Mouse (Mus musculus) Muller cell, postnatal 12 days (primary cell): ENCODE results near the gene Dusp16.

Experiments
- DNase-seq: peaks from one replicate; pipeline ENCODE4 v3.0.0-alpha.2; 2015; ENCODE audit errors: inconsistent ontology term

Gene Dusp16

DNA sequence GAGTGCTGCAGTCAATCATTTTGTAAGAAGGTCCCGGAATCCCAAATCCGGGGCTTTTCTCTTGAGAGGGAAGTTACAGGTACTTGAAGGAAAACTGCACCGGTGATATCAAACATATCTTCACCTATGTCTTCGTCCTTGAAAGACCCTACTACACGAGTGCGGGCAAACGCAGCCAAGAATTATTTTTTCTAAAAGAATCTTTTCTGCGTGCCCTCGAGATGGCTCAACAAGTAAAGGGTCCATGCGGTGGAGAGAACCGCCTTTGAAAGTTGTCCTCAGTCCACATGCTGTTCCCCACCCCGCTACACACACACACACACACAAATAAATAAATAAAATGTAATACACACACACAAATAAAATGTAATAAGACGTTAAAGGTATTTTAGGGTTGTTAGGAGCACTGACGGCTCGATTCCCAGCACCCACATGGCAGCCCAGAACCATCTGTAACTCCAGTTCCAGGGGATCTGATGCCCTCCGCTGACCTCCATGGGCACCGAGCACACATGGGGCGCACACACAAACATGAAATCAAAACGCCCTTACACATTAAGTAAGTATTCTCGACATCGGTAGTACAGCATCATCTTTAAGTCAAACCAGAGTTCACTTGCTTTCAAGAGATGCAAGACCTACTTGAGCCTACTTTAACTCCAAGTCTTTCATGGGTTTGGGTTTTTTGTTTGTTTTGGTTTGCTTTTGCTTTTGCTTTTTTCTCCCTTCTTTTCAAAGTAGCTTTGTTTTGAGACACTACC lies 801 bp upstream of the Dusp16 start:
- DNase-seq = no peak

DNA sequence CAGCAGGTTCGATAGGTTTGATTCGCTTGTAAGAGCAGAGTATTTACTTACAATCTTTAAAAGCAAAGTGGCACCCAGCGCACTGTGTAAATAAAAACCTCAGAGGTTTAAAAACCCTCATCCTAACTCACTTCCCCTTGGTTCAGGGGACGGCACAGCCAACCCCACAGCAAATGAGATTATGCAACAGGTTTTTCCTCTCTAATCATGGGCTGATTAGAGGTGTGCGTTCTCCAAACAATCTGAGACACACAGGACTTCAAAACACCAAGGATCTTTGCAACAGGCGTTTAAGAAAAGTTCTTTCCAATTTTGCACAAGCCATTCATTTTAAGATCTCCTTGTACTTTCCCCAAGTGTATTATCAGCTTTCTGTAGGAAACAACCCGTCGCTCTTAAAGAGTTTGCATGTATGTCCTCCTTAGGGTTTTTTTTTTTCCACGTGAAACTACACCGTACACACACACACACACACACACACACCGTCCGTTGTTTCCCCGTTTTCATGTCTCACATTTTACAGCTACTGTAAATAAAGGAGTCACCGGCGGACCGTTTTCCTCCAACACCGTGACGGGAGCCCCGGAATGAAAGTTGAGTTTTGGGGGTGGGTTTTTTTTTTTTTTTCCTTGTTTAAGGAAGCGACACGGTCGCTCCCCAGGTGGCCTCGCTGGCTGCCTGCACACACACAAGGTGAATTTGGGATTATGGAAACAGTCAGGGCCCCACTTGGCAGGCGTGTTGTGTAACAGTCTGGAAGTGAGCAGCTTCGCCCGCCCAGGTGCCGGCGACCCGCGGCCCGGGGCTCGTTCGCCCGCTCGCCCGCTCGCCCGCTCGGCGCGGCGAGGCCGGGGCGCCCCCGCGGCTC lies 940 bp downstream of the Dusp16 start:
- peak; percentile 77 for DNase-seq

GRCm38 (mm10) chr6:134789100-134789499 lies 3.3 kb downstream of the Dusp16 start:
- DNase-seq = peak; percentile 61

GRCm38 (mm10) chr6:134786426-134786825 lies 6.0 kb downstream of the Dusp16 start:
- no peak for DNase-seq

DNA sequence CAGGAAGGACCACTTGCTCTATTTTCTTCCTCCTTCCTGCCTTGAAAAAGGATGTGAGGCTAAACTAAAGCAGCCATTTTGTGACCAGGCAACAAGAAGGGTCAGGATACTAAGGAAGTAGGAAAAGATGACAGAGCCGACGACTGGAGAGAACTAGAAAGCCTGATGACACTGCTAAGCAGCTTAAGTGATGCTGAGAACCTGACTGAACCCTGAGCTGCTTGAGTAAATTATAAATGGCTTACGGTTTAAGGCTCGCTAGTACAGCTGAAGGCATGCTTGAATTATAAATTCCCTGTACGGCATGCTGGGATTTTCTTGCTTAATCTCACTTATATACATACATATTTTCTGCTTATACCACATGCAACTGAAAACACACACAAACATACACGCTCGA lies 9.5 kb downstream of the Dusp16 start:
- DNase-seq = no peak

- no peak for DNase-seq
Observed at GRCm38 (mm10) chr6:134781494-134781913, 10.9 kb downstream of the Dusp16 start.

GRCm38 (mm10) chr6:134780024-134780423 lies 12.4 kb downstream of the Dusp16 start:
- DNase-seq = no peak

GRCm38 (mm10) chr6:134773961-134774360 lies 18.5 kb downstream of the Dusp16 start:
- DNase-seq = no peak

DNA sequence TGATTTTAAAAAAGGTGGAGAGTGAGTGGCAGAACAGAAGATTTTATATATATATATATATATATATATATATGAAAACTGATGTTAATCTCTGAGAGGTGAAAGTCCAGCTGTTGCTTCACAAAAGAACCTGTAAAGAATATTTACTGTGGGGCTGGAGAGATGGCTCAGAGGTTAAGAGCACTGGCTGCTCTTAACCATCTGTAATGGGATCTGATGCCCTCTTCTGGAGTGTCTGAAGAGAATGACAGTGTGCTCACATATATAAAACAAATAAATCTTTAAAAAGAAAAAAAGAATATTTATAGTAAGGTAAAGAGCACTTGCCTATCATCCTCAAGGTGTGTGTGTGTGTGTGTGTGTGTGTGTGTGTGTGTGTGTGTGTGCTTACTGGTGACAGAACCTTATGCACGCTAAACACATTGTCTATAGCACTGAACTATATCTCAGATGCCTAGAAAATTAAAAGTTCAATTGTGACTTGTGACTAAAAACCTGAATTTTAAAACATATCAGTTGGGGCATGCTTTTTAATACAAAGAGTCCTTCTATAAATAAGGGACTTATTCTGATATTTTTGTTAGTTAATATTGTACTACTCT lies 19.0 kb downstream of the Dusp16 start:
- DNase-seq = no peak

DNA sequence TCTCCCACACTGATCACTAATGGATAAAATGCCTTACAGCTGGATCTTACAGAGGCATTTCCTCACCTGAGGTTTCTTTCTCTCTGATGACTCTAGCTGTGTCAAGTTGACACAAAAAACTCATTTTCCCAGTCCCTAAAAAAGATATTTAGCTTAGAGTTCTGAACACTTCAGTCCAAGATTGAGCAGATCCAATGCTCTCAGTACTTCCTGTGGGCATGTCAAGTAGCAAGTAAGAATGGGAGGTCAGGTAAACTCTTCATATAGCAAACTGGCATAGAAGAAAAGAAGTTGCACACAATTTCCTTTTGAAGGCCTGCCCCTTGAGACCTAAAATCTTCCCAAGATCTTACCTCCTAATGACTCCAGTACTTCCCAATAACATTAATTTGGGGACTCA lies 22.1 kb downstream of the Dusp16 start:
- DNase-seq = no peak

DNA sequence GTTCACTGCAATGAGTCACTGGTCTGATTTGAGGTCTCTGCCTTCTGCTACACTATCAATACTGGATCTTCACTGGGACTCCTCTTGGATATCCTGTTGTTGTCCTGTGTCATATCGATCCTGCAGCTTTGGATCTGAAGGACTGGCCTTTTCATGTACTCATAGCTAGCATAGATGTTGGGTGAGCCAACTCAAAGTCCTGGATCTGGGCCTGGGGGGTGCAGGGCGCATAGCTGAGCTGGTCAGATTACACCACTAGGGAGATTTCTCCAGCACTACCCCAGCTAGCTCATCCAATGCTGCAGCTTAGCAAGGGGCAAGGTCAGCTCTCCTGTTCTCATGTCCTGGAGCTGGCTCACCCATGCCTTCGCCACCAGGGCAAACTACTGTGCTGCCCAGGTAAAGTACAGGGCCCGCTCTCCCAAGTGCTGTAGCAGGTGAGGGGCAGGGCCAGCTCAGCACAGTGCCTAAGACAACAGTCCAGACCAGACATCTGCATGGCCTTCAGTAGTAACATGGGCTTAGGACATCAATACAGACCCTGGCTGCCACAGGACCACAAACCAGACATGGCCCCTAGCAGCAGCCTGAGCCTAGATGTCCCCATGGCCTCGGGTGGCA lies 27.9 kb downstream of the Dusp16 start:
- DNase-seq = peak; percentile 75

GRCm38 (mm10) chr6:134763436-134763835 lies 29.0 kb downstream of the Dusp16 start:
- peak; percentile 73 for DNase-seq

- DNase-seq = no peak
Observed at GRCm38 (mm10) chr6:134761808-134762207, 30.6 kb downstream of the Dusp16 start.

DNA sequence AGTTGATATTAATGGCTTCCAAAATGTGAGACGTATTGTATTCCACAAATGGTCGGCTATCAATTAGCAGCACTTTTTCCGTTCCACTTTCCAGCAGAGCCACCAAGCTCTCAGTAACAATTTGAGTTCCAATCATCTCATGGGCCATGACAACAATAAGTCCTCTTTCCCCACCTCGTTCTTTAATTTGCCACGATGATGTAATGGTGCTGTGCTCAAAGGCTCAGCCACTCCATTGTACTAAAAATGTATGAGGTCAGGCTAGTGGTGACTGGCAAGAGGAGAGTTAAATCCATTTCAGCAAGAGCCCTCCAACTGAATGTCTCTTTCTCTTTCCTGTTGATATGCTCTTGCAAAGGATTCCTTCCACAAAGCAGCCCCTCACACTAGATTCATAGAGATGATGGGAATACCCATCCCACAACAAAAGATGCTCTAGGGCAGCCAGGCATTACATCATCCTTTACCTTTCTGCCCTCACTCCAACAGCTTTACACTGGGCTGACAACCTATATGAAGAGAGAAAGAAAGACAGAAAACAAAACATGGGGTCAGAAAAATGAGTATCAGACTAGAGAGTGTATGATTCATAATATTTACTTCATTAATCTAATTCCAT lies 31.4 kb downstream of the Dusp16 start:
- DNase-seq = peak; percentile 86

DNA sequence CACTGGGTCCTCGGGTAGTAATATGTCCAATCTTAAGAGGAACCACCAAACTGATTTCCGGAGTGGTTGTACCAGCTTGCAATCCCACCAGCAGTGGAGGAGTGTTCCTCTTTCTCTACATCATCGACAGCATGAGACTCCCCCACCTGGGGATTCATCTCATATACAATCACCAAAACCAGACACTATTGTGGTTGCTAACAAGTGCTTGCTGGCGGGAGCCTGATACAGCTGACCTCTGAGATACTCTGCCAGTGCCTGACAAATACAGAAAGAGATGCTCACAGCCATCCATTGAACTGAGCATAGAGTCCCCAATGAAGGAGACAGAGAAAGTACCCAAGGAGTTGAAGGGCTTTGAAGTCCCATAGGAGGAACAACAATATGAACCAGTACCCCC lies 36.4 kb downstream of the Dusp16 start:
- no peak for DNase-seq

- no peak for DNase-seq
Observed at GRCm38 (mm10) chr6:134753858-134754257, 38.6 kb downstream of the Dusp16 start.

DNA sequence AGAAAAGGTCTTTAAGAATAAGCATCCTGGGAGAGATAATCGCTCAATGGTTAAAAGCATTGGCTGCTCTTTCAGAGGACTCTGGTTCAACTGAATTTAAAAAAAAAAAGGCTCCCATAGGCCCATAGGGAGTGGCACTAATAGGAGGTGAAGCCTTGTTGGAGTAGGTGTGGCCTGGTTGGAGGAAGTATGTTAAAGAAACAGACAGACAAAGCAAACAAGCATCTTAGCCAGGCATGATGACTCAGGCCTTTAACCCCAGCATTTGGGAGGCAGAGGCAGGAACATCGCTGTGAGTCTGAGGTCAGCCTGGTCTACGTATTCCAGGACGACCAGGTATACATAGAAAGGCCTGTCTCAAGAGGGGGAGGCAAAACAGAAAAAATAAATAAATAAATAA lies 39.0 kb downstream of the Dusp16 start:
- no peak for DNase-seq

- no peak for DNase-seq
Observed at GRCm38 (mm10) chr6:134751883-134752647, 40.4 kb downstream of the Dusp16 start.

DNA sequence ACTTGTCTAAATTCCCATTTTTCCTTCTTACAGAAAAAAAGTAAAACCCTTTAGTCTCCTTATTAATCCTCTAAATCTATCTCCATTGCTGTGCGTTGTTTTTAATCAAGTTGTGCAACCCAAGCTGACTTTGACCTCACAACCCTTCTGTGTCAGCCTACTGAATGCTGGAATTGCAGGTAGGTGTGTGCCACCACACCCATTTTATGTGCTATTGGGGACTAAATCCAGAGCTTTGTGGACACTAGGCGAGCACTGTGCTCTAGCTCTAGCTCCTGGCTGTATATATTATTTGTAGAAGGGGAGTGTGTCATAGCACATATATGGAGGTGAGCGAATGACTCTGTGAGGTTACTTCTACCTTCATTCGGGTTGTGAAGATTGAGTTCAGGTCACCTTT lies 41.3 kb downstream of the Dusp16 start:
- DNase-seq = no peak

GRCm38 (mm10) chr6:134748126-134748525 lies 44.3 kb downstream of the Dusp16 start:
- DNase-seq = no peak

DNA sequence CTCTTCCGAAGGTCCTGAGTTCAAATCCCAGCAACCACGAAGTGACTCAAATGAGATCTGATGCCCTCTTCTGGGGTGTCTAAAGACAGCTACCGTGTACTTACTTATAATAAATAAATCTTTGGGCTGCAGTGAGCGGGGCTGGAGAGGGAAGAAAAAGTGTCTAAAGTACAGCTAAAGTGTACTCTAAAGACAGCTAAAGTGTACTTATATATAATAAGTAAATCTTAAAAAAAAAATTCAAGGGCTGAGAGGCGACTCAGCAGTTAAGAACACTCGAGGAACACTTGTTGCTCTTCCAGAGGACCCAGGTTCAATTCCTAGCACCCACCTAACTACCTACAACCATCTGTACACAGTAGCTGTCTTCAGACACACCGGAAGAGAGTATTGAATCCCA lies 46.5 kb downstream of the Dusp16 start:
- no peak for DNase-seq
